Mouse (Mus musculus) C2C12 (cell line): Measurements from ENCODE around the gene Gse1.

Experiments
- CTCF ChIP-seq: IDR thresholded peaks from one replicate; pipeline ENCODE4 v1.5.1; 2011; ENCODE audit not compliant: control insufficient read depth, insufficient read depth, insufficient read length
- FOSL1 ChIP-seq: IDR thresholded peaks from one replicate; pipeline ENCODE4 v1.8.0; 2011; ENCODE audit warnings: mild to moderate bottlenecking, low read length; ENCODE audit not compliant: poor library complexity, insufficient read depth, severe bottlenecking
- MYOD1 ChIP-seq: IDR thresholded peaks from one replicate; pipeline ENCODE4 v1.6.1; 2011; ENCODE audit warnings: low read depth; ENCODE audit not compliant: control insufficient read depth, insufficient read length
- USF1 ChIP-seq: IDR thresholded peaks from one replicate; pipeline ENCODE4 v1.6.1; 2011; ENCODE audit warnings: low read depth, mild to moderate bottlenecking, control low read depth, moderate library complexity

DNA sequence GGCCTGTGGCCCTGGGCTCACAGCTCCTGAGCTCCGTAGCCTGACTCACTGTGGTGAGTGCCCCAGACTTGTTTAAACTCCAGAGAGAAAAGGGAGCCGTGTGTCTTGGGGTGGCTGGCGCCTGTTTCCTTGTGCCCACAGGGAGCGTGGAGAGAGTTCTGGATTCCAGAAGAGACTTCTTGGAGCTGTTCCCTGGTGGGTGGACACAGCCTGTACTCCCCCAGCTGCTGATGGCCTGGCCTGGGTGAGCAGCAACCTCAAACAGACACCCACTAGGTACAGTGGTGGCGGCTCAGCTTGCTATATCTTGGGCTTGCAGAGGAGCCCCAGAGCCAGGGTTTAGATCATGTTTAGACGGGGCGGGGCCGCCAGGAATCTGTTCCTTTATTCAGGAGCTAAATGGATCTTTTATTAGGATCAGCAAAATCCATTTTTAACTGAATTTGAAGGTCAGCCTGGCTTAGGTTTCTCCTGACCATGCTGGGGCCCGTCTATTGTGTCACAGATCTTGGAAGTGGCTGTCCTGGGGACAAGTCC is 21.6 kb downstream of the Gse1 start:
- TF ChIP-seq CTCF (no peak), FOSL1 (no peak), MYOD1 (no peak), USF1 (no peak)
